Mouse (Mus musculus) liver, adult 2 months (tissue): ENCODE results near the gene Synpr.

ENCODE experiments used
- CTCF ChIP-seq: fragments of 200-500 bp; IDR thresholded peaks from 2 replicates; pipeline ENCODE4 v1.5.1; 2011; ENCODE audit warnings: low read depth, low read length, control low read depth
- POLR2A ChIP-seq: fragments of 200-500 bp; IDR thresholded peaks from 2 replicates; pipeline ENCODE4 v1.6.1; 2011; ENCODE audit warnings: low read length, control low read depth; ENCODE audit not compliant: insufficient read depth; ENCODE audit errors: extremely low read depth

DNA sequence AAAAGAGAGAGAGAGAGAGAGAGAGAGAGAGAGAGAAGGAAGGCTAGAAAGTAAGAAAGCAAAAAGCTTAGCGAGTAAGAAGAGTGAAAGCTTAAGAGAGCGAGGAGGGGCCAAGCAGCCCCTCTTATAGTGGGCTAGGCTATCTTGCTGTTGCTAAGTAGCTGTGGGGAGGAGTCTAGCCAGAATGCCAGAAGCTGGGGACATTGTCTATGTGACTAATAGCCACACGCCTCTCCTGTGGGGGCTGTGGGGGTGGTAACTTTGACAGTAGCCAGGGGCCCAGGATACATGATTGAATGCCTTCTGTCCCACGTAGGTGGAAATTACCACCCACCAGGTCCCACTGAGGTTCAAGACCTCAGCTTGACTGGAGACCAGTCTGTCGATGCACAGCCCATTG is 48.8 kb downstream of the Synpr start:
- TF ChIP-seq POLR2A (no peak), CTCF (no peak)
